Mouse (Mus musculus) olfactory bulb, adult 2 months (tissue): ENCODE data around the gene Fyn.

Source experiments
- CTCF ChIP-seq: fragments of 200-500 bp; IDR thresholded peaks from 2 replicates; pipeline ENCODE4 v1.5.1; 2012; ENCODE audit warnings: low read depth, mild to moderate bottlenecking, low read length, moderate library complexity; ENCODE audit not compliant: insufficient read depth
- POLR2A ChIP-seq: fragments of 200-500 bp; IDR thresholded peaks from 2 replicates; pipeline ENCODE4 v1.6.1; 2012; ENCODE audit warnings: mild to moderate bottlenecking, low read depth, low read length, moderate library complexity; ENCODE audit not compliant: insufficient read depth

GRCm38 (mm10) chr10:39470321-39470720, 101.7 kb downstream of the Fyn start:
- TF ChIP-seq CTCF (no peak), POLR2A (no peak)
